Mouse (Mus musculus) spleen, adult 12 weeks (tissue): ENCODE measurements around the gene Clmp.
"Not testable (repeated sequence)": the region's sequence is repeated elsewhere in the genome, so short reads cannot be mapped to it uniquely, and the experiment has no call there.

Source experiments
- DNase-seq: peaks from one replicate; pipeline ENCODE4 v3.0.0; 2022; ENCODE audit warnings: low spot score

The Clmp gene

GRCm38 (mm10) chr9:40800675-40801612 is 115.2 kb downstream of the Clmp start, which contains the start of gene Hspa8:
TSS of gene Hspa8 (plus strand) at chr9:40800984.
- DNase-seq = peak; percentile 100

- DNase-seq = not testable (repeated sequence)
These were observed 116.1 kb downstream of the Clmp start for GRCm38 (mm10) chr9:40801614-40802532.

- DNase-seq = not testable (repeated sequence)
These were observed 116.7 kb downstream of the Clmp start for GRCm38 (mm10) chr9:40802533-40802875.

GRCm38 (mm10) chr9:40804576-40804975 is 118.8 kb downstream of the Clmp start:
- not testable (repeated sequence) for DNase-seq

GRCm38 (mm10) chr9:40805263-40805662 is 119.5 kb downstream of the Clmp start:
- peak; percentile 65 for DNase-seq

- no peak for DNase-seq
These were observed 120.9 kb downstream of the Clmp start for GRCm38 (mm10) chr9:40806440-40807288.

GRCm38 (mm10) chr9:40807289-40807920 is 121.6 kb downstream of the Clmp start:
- no peak for DNase-seq

- no peak for DNase-seq
These were observed 122.5 kb downstream of the Clmp start for GRCm38 (mm10) chr9:40808061-40808906.

GRCm38 (mm10) chr9:40808907-40809280 is 123.1 kb downstream of the Clmp start:
- no peak for DNase-seq

- DNase-seq = no peak
These were observed 126.1 kb downstream of the Clmp start for GRCm38 (mm10) chr9:40811860-40812259.

- no peak for DNase-seq
These were observed 128.3 kb downstream of the Clmp start for GRCm38 (mm10) chr9:40814060-40814459.

- no peak for DNase-seq
These were observed 131.7 kb downstream of the Clmp start for GRCm38 (mm10) chr9:40817325-40818028.

GRCm38 (mm10) chr9:40825601-40826000 is 139.8 kb downstream of the Clmp start:
- DNase-seq = no peak

GRCm38 (mm10) chr9:40827366-40827765 is 141.6 kb downstream of the Clmp start:
- no peak for DNase-seq

GRCm38 (mm10) chr9:40834569-40834968 is 148.8 kb downstream of the Clmp start:
- DNase-seq = peak; percentile 54
